Mouse (Mus musculus) stomach, embryonic 14.5 days (tissue): Measurements from ENCODE around the gene Foxj2. TPM values are rescaled to one million over a fixed set of nuclear protein-coding genes. Genes with fewer than 3 reads are reported as not detected.

Experiments
- ATAC-seq: fragments of 200-750 bp; cut with Nextera tagmentation; 2 replicates; pipeline ENCODE4 v1.8.0; 2017; ENCODE audit warnings: low read depth, moderate TSS enrichment; ENCODE audit not compliant: insufficient number of reproducible peaks, insufficient read depth, low FRiP score
- H3K27ac ChIP-seq: fragments of 300-500 bp; sonication (generic); 2 replicates; pipeline ENCODE4 v1.5.1; 2014; ENCODE audit warnings: mild to moderate bottlenecking, low read length, moderate library complexity, mixed read lengths
- H3K27me3 ChIP-seq: fragments of 300-500 bp; sonication (generic); 2 replicates; pipeline ENCODE4 v1.6.1; 2014; ENCODE audit warnings: low read length, control low read depth, mixed read lengths; ENCODE audit not compliant: control insufficient read depth, insufficient read depth
- H3K36me3 ChIP-seq: fragments of 300-500 bp; sonication (generic); 2 replicates; pipeline ENCODE4 v1.6.1; 2014; ENCODE audit warnings: mild to moderate bottlenecking, control low read depth, low read length, moderate library complexity, mixed read lengths; ENCODE audit not compliant: control insufficient read depth, insufficient read depth
- H3K4me1 ChIP-seq: fragments of 300-500 bp; sonication (generic); 2 replicates; pipeline ENCODE4 v1.6.1; 2014; ENCODE audit warnings: low read length, control low read depth, mixed read lengths; ENCODE audit not compliant: control insufficient read depth, insufficient read depth
- H3K4me2 ChIP-seq: fragments of 300-500 bp; sonication (generic); replicated peaks from 2 replicates; pipeline ENCODE4 v1.6.1; 2014; ENCODE audit warnings: low read depth, low read length, control low read depth
- H3K4me3 ChIP-seq: fragments of 300-500 bp; sonication (generic); 2 replicates; pipeline ENCODE4 v1.5.1; 2014; ENCODE audit warnings: low read depth, low read length, control low read depth
- H3K9ac ChIP-seq: fragments of 300-500 bp; sonication (generic); replicated peaks from 2 replicates; pipeline ENCODE4 v1.6.1; 2014; ENCODE audit warnings: low read depth, mild to moderate bottlenecking, control low read depth, low read length, moderate library complexity, mixed read lengths
- H3K9me3 ChIP-seq: fragments of 300-500 bp; sonication (generic); 2 replicates; pipeline ENCODE4 v1.6.1; 2016; ENCODE audit warnings: low read depth, low read length, control low read depth; ENCODE audit not compliant: control insufficient read depth
- WGBS: fragments of 180-500 bp; shearing (Covaris S2); extraction: QIAGEN DNeasy Blood & Tissue Kit; methylation state at CpG from one replicate; pipeline ENCODE4 v1.1.7; 2014; 5-methylcytosine and 5-hydroxymethylcytosine counted together
- polyA plus RNA-seq: library from polyadenylated mRNA; unstranded; fragments of >200 nt; fragmentation: Nextera tagmentation; extraction: Ambion mirVana; gene quantifications from 2 replicates; pipeline ENCODE4 v1.2.1, GENCODE M21; 2014

Foxj2 gene
- polyA plus RNA-seq, 1 experiment from 2014 or later = 6.7 TPM

DNA sequence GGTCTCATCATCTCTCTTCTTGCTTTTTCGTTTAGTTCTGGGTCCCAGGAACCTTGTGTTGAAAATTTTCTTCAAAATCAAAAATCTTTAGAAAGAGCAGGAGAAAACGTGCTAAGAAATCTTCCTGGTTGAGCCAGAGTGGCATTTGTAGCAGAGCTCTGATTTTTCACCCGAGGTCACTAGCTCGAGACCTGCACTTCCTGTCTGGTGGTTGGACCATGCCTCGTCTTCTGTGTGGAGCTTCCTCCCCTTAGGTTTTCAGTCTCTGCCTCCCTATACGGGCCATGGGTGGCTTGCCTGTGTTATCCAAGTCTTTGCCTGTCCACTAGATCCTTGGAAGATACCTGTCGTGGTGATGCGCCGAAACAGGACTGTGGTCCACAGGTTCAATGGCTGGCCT is 2.1 kb downstream of the Foxj2 start:
- H3K4me1 ChIP-seq = peaks cover 19% of the 10 kb centered on the region
- no peaks in the 10 kb centered on the region for H3K27me3 ChIP-seq
- H3K27ac ChIP-seq = no peak overlapping the region
- no peaks in the 10 kb centered on the region for H3K9me3 ChIP-seq
- H3K4me3 ChIP-seq = no peak overlapping the region
- 65% methylated on average over 9 of the region's 9 CpGs for WGBS
- no peak overlapping the region for H3K9ac ChIP-seq
- H3K4me2 ChIP-seq = 0 out of 2 replicates have a peak overlapping the region, but pooled peaks have one; percentile 71
- no peaks in the 10 kb centered on the region for H3K36me3 ChIP-seq
- ATAC-seq = no peak

DNA sequence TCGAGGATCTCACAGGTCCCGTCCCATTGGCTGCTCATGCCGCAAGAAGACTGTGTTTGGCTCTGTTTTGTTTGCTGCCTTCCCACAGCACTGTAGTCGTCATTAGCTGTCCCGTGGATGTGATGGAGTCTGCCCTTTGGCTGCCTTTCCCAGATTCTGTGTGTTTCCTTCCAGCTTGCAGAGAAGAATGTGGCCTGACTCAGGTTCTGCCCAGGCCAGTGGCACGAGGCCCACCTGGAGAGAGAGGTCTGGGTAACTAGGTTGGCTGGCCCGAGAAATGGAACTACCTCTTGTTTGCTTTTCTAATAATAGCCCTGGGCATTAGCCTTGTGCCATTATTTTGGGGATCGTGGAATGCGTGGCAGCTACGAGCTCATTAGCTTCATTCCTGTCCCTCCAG is 4.4 kb downstream of the Foxj2 start:
- no peak for ATAC-seq
- peaks cover 23% of the 10 kb centered on the region for H3K4me1 ChIP-seq
- no peak overlapping the region for H3K9ac ChIP-seq
- 67% methylated on average over 10 of the region's 10 CpGs for WGBS
- H3K27me3 ChIP-seq = no peaks in the 10 kb centered on the region
- H3K4me2 ChIP-seq = no peak overlapping the region
- H3K36me3 ChIP-seq = no peaks in the 10 kb centered on the region; the same call in 1 of the 2 replicates
- H3K9me3 ChIP-seq = no peaks in the 10 kb centered on the region
- no peak overlapping the region for H3K4me3 ChIP-seq
- H3K27ac ChIP-seq = no peak overlapping the region

DNA sequence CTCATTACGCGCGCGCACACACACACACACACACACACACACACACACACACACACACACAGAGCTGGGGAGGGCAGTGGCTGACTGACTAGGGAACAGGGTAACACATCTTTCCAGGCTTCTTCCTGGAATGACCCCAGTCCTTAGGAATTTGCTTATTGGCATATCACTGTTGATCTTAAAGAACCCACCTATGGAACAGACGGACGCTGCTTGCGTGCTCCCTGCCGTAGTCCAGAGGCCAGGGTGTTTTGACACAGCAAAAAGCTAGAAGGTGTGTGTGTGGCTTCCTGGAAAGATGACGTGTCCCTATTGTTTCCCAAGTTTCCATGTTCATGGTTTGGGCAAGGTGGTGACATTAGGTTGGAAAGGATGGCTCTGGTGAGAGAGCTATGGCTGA is 5.5 kb downstream of the Foxj2 start:
- H3K27me3 ChIP-seq = no peaks in the 10 kb centered on the region
- H3K27ac ChIP-seq = no peak overlapping the region
- H3K9me3 ChIP-seq = no peaks in the 10 kb centered on the region
- no peak overlapping the region for H3K4me3 ChIP-seq
- WGBS = 86% methylated on average over 9 of the region's 9 CpGs
- H3K36me3 ChIP-seq = peaks cover 3% of the 10 kb centered on the region; the same call in 1 of the 2 replicates
- no peak for ATAC-seq
- H3K4me1 ChIP-seq = peaks cover 23% of the 10 kb centered on the region
- no peak overlapping the region for H3K9ac ChIP-seq
- H3K4me2 ChIP-seq = no peak overlapping the region

DNA sequence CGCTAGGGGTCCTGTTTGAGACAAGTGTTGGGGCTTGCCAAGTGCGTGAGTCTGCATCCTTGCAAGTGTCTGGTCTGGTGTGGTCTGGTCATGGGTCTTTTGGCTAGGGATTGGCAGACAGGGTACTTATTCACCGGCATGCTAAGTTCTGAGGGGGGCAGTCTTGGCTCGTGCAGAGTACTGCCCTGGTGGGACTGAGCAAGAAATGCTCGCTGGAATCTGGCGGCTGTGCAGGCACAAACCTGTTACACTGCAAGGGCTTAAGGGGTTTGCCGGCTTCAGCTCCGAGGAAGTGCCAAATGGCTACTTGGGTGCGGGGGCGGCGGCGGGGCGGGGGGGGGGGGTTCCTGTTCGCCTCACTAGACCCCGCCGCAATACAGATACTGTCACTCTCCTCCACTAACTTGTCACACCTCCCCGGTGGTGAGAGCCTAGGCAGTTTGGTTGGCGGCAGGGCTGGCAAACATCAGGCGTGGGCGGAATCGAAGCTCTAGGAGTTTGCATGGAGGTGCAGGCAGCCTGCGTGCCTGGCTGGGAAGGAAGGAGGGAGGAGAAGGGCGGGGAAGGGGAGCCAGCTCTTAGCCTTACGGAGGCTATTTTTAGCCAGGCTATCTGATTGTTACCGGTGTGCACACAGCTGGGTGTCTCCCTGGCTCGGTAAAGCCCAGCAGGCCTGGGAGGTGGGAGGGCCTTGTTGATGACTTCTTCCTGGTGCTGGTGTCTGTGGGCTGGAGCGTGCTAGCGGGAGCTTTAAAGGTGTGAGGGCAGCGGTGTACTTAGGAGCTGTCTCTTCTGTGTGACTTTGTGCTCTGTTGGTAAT is 6.4 kb downstream of the Foxj2 start:
- H3K4me1 ChIP-seq = peaks cover 15% of the 10 kb centered on the region
- WGBS = 1% methylated on average over 29 of the region's 29 CpGs

DNA sequence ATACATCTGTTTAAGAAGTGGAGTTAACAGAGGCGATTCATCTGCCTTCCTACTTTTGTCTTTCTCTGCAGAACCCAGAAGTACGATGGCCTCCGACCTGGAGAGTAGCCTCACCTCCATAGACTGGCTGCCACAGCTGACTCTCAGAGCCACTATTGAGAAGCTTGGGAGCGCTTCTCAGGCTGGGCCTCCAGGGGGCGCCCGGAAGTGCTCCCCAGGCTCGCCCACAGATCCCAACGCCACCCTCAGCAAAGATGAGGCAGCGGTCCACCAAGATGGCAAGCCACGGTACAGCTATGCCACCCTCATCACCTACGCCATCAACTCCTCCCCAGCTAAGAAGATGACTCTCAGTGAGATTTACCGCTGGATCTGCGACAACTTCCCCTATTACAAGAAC is 8.4 kb downstream of the Foxj2 start:
- Histone ChIP-seq H3K36me3 (peaks cover 4% of the 10 kb centered on the region; the same call in 1 of the 2 replicates), H3K4me1 (peaks cover 11% of the 10 kb centered on the region), H3K27me3 (no peaks in the 10 kb centered on the region), H3K27ac (no peak overlapping the region), H3K9me3 (no peaks in the 10 kb centered on the region), H3K4me3 (no peak overlapping the region), H3K4me2 (no peak overlapping the region), H3K9ac (no peak overlapping the region)
- ATAC-seq = no peak
- WGBS = 48% methylated on average over 13 of the region's 13 CpGs

More for the DNA sequence above, 6.4 kb downstream of the Foxj2 start:
- H3K9ac ChIP-seq = peak overlapping the region; percentile 4; the same call in 1 of the 2 replicates
- peak overlapping the region; percentile 76 for H3K4me2 ChIP-seq
- peaks cover 3% of the 10 kb centered on the region; the same call in 1 of the 2 replicates for H3K36me3 ChIP-seq
- no peaks in the 10 kb centered on the region for H3K27me3 ChIP-seq
- H3K9me3 ChIP-seq = no peaks in the 10 kb centered on the region
- H3K4me3 ChIP-seq = peak overlapping the region; percentile 29
- peak overlapping the region; percentile 72; the same call in 1 of the 2 replicates for H3K27ac ChIP-seq
- ATAC-seq = peak; percentile 94

DNA sequence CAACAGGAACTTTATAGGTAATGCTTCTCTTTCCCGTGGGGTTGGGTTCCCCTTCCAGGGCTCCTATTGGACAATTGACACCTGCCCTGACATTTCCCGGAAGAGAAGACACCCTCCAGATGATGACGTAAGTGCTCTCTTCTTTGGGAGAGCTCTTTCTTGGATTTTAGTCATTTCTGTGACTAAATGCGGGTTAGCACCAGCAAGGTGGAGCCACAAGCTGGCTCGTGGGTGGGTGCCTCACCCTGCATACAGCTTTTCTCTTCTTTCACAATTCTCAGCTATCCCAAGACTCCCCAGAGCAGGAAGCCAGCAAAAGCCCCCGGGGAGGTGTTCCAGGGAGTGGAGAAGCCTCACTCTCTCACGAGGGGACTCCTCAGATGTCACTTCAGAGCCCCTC is 13.2 kb downstream of the Foxj2 start:
- Histone ChIP-seq H3K9me3 (no peaks in the 10 kb centered on the region), H3K4me1 (no peaks in the 10 kb centered on the region), H3K36me3 (peaks cover 35% of the 10 kb centered on the region), H3K4me3 (no peak overlapping the region), H3K27me3 (no peaks in the 10 kb centered on the region), H3K27ac (no peak overlapping the region), H3K9ac (no peak overlapping the region), H3K4me2 (no peak overlapping the region)
- no peak for ATAC-seq
- WGBS = 75% methylated on average over 7 of the region's 7 CpGs

DNA sequence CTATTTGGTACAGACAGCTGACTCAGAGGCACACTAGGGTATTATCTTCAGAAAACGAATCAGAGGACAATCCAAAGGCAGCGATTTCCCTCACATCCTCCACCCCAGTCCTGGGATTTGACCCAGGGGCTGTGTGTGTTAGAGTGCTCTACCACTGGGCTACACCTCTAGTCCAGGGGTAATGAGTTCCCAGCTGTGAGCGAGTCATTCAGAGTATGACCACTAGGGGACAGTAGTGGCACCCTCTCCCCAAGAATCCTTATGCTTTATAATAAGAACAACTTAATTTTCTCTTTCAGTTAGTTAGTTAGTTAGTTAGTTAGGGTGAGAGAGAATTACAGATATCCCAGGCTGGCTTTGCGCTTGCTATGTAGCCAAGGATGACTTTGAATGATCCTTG is 14.7 kb downstream of the Foxj2 start:
- peaks cover 37% of the 10 kb centered on the region for H3K36me3 ChIP-seq
- ATAC-seq = no peak
- no peaks in the 10 kb centered on the region for H3K4me1 ChIP-seq
- no peak overlapping the region for H3K4me3 ChIP-seq
- no peaks in the 10 kb centered on the region for H3K27me3 ChIP-seq
- no peaks in the 10 kb centered on the region for H3K9me3 ChIP-seq
- no peak overlapping the region for H3K9ac ChIP-seq
- WGBS = 60% methylated on average over 4 of the region's 4 CpGs
- no peak overlapping the region for H3K4me2 ChIP-seq
- H3K27ac ChIP-seq = no peak overlapping the region

DNA sequence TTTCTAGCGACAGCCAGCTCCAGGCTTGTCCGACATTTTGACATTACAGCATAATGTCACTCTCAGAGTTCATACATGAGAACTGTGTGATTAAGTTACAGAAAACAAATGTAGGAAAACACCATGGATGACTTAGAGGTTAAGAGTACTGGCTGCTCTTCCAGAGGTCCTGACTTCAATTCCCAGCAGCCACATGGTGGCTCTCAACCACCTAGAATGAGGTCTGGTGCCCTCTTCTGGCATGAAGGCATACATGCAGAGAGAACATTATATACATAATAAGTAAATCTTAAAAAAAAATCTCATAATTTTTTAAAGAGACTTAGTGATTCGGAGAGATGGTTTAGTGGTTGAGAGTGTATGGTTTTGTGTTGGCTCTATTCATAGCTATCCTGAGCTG is 17.3 kb downstream of the Foxj2 start:
- Histone ChIP-seq H3K4me3 (no peak overlapping the region), H3K27me3 (no peaks in the 10 kb centered on the region), H3K9me3 (no peaks in the 10 kb centered on the region), H3K36me3 (peaks cover 51% of the 10 kb centered on the region), H3K9ac (no peak overlapping the region), H3K27ac (no peak overlapping the region), H3K4me1 (no peaks in the 10 kb centered on the region), H3K4me2 (no peak overlapping the region)
- ATAC-seq = no peak
- WGBS = 98% methylated on average over 3 of the region's 3 CpGs
